Mouse (Mus musculus): ENCODE data around the gene Tbc1d23. TPM values are rescaled to one million over a fixed set of nuclear protein-coding genes. Genes with fewer than 3 reads are reported as not detected.

Tbc1d23 gene
- polyA plus RNA-seq, 1 experiment from 2014 or later, result 23.5 TPM

DNA sequence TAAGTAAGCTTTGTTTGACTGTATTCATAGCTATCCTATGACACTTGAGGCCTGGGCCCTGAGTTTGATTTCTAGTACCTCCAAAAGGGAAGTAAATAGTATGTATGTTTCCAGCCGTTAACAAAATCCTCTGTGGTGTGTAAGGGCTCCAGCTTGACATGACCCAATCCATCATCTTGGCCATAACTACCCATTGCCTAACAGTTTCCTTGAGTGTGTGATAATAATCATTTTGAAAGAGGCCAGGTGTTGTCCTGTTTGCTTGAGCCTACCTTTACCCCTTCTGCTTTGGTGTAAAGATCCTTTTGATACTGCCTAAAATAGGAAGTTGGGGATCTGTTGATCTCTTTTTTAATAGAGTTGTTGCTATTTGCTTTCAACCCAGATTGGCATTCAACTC is 99.0 kb downstream of the Tbc1d23 start:
- no peaks in the 10 kb centered on the region for H3K9me3 ChIP-seq (ENCODE audit: low read length)
- ATAC-seq (no peak), DNase-seq (ENCODE audit: low spot score) (no peak)
- no peaks in the 10 kb centered on the region for H3K27me3 ChIP-seq (replicated peaks; ENCODE audit: insufficient read depth, low read length)
- peaks cover 2% of the 10 kb centered on the region; the same call in 1 of the 2 replicates for H3K4me1 ChIP-seq (ENCODE audit: insufficient read depth, low read depth, low read length)
- 18% methylated on average over 1 of the region's 1 CpGs for WGBS
- no peak overlapping the region for H3K4me2 ChIP-seq (replicated peaks; ENCODE audit: low read depth, low read length)
- H3K36me3 ChIP-seq (ENCODE audit: insufficient read depth, low read length), result peaks cover 13% of the 10 kb centered on the region; the same call in 1 of the 2 replicates
- no peak overlapping the region for H3K4me3 ChIP-seq (ENCODE audit: low read depth, low read length)
- TF ChIP-seq CTCF (IDR thresholded peaks at IDR 0.05) (no peak), EP300 (IDR thresholded peaks at IDR 0.05) (no peak)
- no peak overlapping the region for H3K9ac ChIP-seq (replicated peaks; ENCODE audit: low read depth)
- H3K27ac ChIP-seq (ENCODE audit: low read length), result no peak overlapping the region

GRCm38 (mm10) chr16:57131544-57131943 is 99.8 kb downstream of the Tbc1d23 start:
- Histone ChIP-seq H3K36me3 (ENCODE audit: insufficient read depth, low read length) (0 out of 2 replicates have a peak, but pooled peaks cover 8% of the 10 kb centered on the region), H3K27me3 (replicated peaks; ENCODE audit: insufficient read depth, low read length) (no peaks in the 10 kb centered on the region), H3K27ac (ENCODE audit: low read length) (no peak overlapping the region), H3K9ac (replicated peaks; ENCODE audit: low read depth) (no peak overlapping the region), H3K4me1 (ENCODE audit: insufficient read depth, low read depth, low read length) (peaks cover 2% of the 10 kb centered on the region; the same call in 1 of the 2 replicates), H3K4me3 (ENCODE audit: low read depth, low read length) (no peak overlapping the region), H3K9me3 (ENCODE audit: low read length) (no peaks in the 10 kb centered on the region), H3K4me2 (replicated peaks; ENCODE audit: low read depth, low read length) (no peak overlapping the region)
- DNase-seq (ENCODE audit: low spot score) (no peak), ATAC-seq (no peak)
- TF ChIP-seq EP300 (IDR thresholded peaks at IDR 0.05) (no peak), CTCF (IDR thresholded peaks at IDR 0.05) (no peak)
- 85% methylated on average over 4 of the region's 4 CpGs for WGBS

- H3K27me3 ChIP-seq (replicated peaks; ENCODE audit: insufficient read depth, low read length), result no peaks in the 10 kb centered on the region
- H3K27ac ChIP-seq (ENCODE audit: low read length), result no peak overlapping the region
- H3K4me1 ChIP-seq (ENCODE audit: insufficient read depth, low read depth, low read length), result peaks cover 2% of the 10 kb centered on the region; the same call in 1 of the 2 replicates
- ATAC-seq, result no peak
- no peak overlapping the region for H3K9ac ChIP-seq (replicated peaks; ENCODE audit: low read depth)
- H3K4me3 ChIP-seq (ENCODE audit: low read depth, low read length), result no peak overlapping the region
- DNase-seq (ENCODE audit: low spot score), result no peak
- 0 out of 2 replicates have a peak, but pooled peaks cover 8% of the 10 kb centered on the region for H3K36me3 ChIP-seq (ENCODE audit: insufficient read depth, low read length)
- no peaks in the 10 kb centered on the region for H3K9me3 ChIP-seq (ENCODE audit: low read length)
- no peak overlapping the region for H3K4me2 ChIP-seq (replicated peaks; ENCODE audit: low read depth, low read length)
- TF ChIP-seq EP300 (IDR thresholded peaks at IDR 0.05) (no peak), CTCF (IDR thresholded peaks at IDR 0.05) (no peak)
- WGBS, result 83% methylated on average over 3 of the region's 3 CpGs
Measured at GRCm38 (mm10) chr16:57130752-57131400, 100.4 kb downstream of the Tbc1d23 start.

- ATAC-seq (no peak), DNase-seq (ENCODE audit: low spot score) (no peak)
- peaks cover 10% of the 10 kb centered on the region; the same call in 1 of the 2 replicates for H3K4me1 ChIP-seq (ENCODE audit: insufficient read depth, low read depth, low read length)
- no peaks in the 10 kb centered on the region for H3K9me3 ChIP-seq (ENCODE audit: low read length)
- H3K4me3 ChIP-seq (ENCODE audit: low read depth, low read length), result no peak overlapping the region
- H3K27ac ChIP-seq (ENCODE audit: low read length), result no peak overlapping the region
- H3K4me2 ChIP-seq (replicated peaks; ENCODE audit: low read depth, low read length), result no peak overlapping the region
- WGBS, result 60% methylated on average over 2 of the region's 2 CpGs
- TF ChIP-seq EP300 (IDR thresholded peaks at IDR 0.05) (no peak), CTCF (IDR thresholded peaks at IDR 0.05) (no peak)
- H3K9ac ChIP-seq (replicated peaks; ENCODE audit: low read depth), result no peak overlapping the region
- no peaks in the 10 kb centered on the region for H3K36me3 ChIP-seq (ENCODE audit: insufficient read depth, low read length)
- H3K27me3 ChIP-seq (replicated peaks; ENCODE audit: insufficient read depth, low read length), result no peaks in the 10 kb centered on the region
Measured at GRCm38 (mm10) chr16:57127825-57128224, 103.5 kb downstream of the Tbc1d23 start.

GRCm38 (mm10) chr16:57126268-57126667 is 105.0 kb downstream of the Tbc1d23 start:
- Histone ChIP-seq H3K9me3 (ENCODE audit: low read length) (no peaks in the 10 kb centered on the region), H3K4me2 (replicated peaks; ENCODE audit: low read depth, low read length) (no peak overlapping the region), H3K4me3 (ENCODE audit: low read depth, low read length) (no peak overlapping the region), H3K4me1 (ENCODE audit: insufficient read depth, low read depth, low read length) (peaks cover 10% of the 10 kb centered on the region; the same call in 1 of the 2 replicates), H3K9ac (replicated peaks; ENCODE audit: low read depth) (no peak overlapping the region), H3K27ac (ENCODE audit: low read length) (no peak overlapping the region), H3K27me3 (replicated peaks; ENCODE audit: insufficient read depth, low read length) (no peaks in the 10 kb centered on the region), H3K36me3 (ENCODE audit: insufficient read depth, low read length) (no peaks in the 10 kb centered on the region)
- ATAC-seq (no peak), DNase-seq (ENCODE audit: low spot score) (peak; percentile 35)
- TF ChIP-seq CTCF (IDR thresholded peaks at IDR 0.05), result no peak
- no peak for TF ChIP-seq EP300 (IDR thresholded peaks at IDR 0.05)
- 53% methylated on average over 4 of the region's 4 CpGs for WGBS

GRCm38 (mm10) chr16:57122682-57123445 is 108.4 kb downstream of the Tbc1d23 start:
- DNase-seq (ENCODE audit: low spot score) (peak; percentile 49), ATAC-seq (no peak)
- TF ChIP-seq EP300 (IDR thresholded peaks at IDR 0.05) (no peak), CTCF (IDR thresholded peaks at IDR 0.05) (no peak)
- Histone ChIP-seq H3K4me1 (ENCODE audit: insufficient read depth, low read depth, low read length) (peaks cover 10% of the 10 kb centered on the region; the same call in 1 of the 2 replicates), H3K36me3 (ENCODE audit: insufficient read depth, low read length) (no peaks in the 10 kb centered on the region), H3K27me3 (replicated peaks; ENCODE audit: insufficient read depth, low read length) (no peaks in the 10 kb centered on the region), H3K27ac (ENCODE audit: low read length) (no peak overlapping the region), H3K9me3 (ENCODE audit: low read length) (no peaks in the 10 kb centered on the region), H3K9ac (replicated peaks; ENCODE audit: low read depth) (no peak overlapping the region), H3K4me3 (ENCODE audit: low read depth, low read length) (peak overlapping the region; percentile 99), H3K4me2 (replicated peaks; ENCODE audit: low read depth, low read length) (peak overlapping the region; percentile 81)
- WGBS, result 26% methylated on average over 6 of the region's 6 CpGs
